Mouse (Mus musculus) liver, adult 2 months (tissue): ENCODE results near the gene Ggt7. TPM values are rescaled to one million over a fixed set of nuclear protein-coding genes. Genes with fewer than 3 reads are reported as not detected.

Experiments
- DNase-seq: peaks from one replicate; pipeline ENCODE4 v3.0.0-alpha.2; 2011; ENCODE audit warnings: low read depth, low spot score; ENCODE audit errors: extremely low read depth
- H3K27ac ChIP-seq: fragments of 200-500 bp; replicated peaks from 2 replicates; pipeline ENCODE4 v1.5.1; 2012; ENCODE audit warnings: low read depth, mild to moderate bottlenecking, control low read depth, inconsistent platforms, low read length; ENCODE audit not compliant: insufficient read depth
- H3K27me3 ChIP-seq: fragments of 200-500 bp; 2 replicates; pipeline ENCODE4 v1.6.1; 2012; ENCODE audit warnings: mild to moderate bottlenecking, moderate library complexity, low read length, inconsistent platforms; ENCODE audit not compliant: control insufficient read depth, insufficient read depth
- H3K36me3 ChIP-seq: fragments of 200-500 bp; 2 replicates; pipeline ENCODE4 v1.6.1; 2012; ENCODE audit warnings: low read length, inconsistent platforms; ENCODE audit not compliant: control insufficient read depth, insufficient read depth
- H3K4me1 ChIP-seq: fragments of 200-500 bp; 2 replicates; pipeline ENCODE4 v1.6.1; 2011; ENCODE audit warnings: low read length; ENCODE audit not compliant: control insufficient read depth, insufficient read depth
- H3K4me3 ChIP-seq: fragments of 200-500 bp; 2 replicates; pipeline ENCODE4 v1.5.1; 2011; ENCODE audit warnings: low read depth, mild to moderate bottlenecking, control low read depth, low read length, moderate library complexity; ENCODE audit not compliant: insufficient read depth
- H3K79me2 ChIP-seq: fragments of 200-500 bp; 2 replicates; pipeline ENCODE4 v1.6.1; 2012; ENCODE audit warnings: inconsistent platforms, mild to moderate bottlenecking, low read length, moderate library complexity; ENCODE audit not compliant: control insufficient read depth, insufficient read depth
- H3K9ac ChIP-seq: fragments of 200-500 bp; 2 replicates; pipeline ENCODE4 v1.6.1; 2012; ENCODE audit warnings: low read depth, mild to moderate bottlenecking, control low read depth, inconsistent platforms, low read length
- CTCF ChIP-seq: fragments of 200-500 bp; IDR thresholded peaks from 2 replicates; pipeline ENCODE4 v1.5.1; 2011; ENCODE audit warnings: low read depth, low read length, control low read depth
- POLR2A ChIP-seq: fragments of 200-500 bp; IDR thresholded peaks from 2 replicates; pipeline ENCODE4 v1.6.1; 2011; ENCODE audit warnings: low read length, control low read depth; ENCODE audit not compliant: insufficient read depth; ENCODE audit errors: extremely low read depth
- WGBS: fragments of 180-500 bp; shearing (Covaris S2); methylation state at CpG from one replicate; pipeline ENCODE4 v1.1.7; 2018; 5-methylcytosine and 5-hydroxymethylcytosine counted together
- polyA plus RNA-seq: library from polyadenylated mRNA; depleted of rRNA; stranded (reverse); fragments of >200 nt; gene quantifications from 2 replicates; pipeline ENCODE4 v1.2.3, GENCODE M21; 2012
- total RNA-seq: library from RNA; depleted of rRNA; stranded (reverse); fragments of >200 nt; gene quantifications from 2 replicates; pipeline ENCODE4 v1.2.3, GENCODE M21; 2014

Ggt7 gene
- total and polyA plus RNA-seq, 2 experiments: 0.18 to 1.7 TPM

- H3K4me1 ChIP-seq: peaks cover 13% of the 10 kb centered on the region; the same call in 1 of the 2 replicates
- H3K36me3 ChIP-seq: peaks cover 10% of the 10 kb centered on the region
- TF ChIP-seq POLR2A (no peak), CTCF (no peak)
- H3K27ac ChIP-seq: peak overlapping the region; percentile 89
- H3K9ac ChIP-seq: peak overlapping the region; percentile 80
- H3K79me2 ChIP-seq: peaks cover 3% of the 10 kb centered on the region; the same call in 1 of the 2 replicates
- 10% methylated on average over 18 of the region's 18 CpGs for WGBS
- peak overlapping the region; percentile 73 for H3K4me3 ChIP-seq
- no peaks in the 10 kb centered on the region for H3K27me3 ChIP-seq
- DNase-seq: peak; percentile 76
Observed at GRCm38 (mm10) chr2:155518531-155519270, 664 bp upstream of the Ggt7 start.

GRCm38 (mm10) chr2:155515941-155516340, 2.1 kb downstream of the Ggt7 start:
- TF ChIP-seq POLR2A (no peak), CTCF (peak; percentile 61)
- Histone ChIP-seq H3K79me2 (no peaks in the 10 kb centered on the region), H3K27ac (no peak overlapping the region), H3K36me3 (no peaks in the 10 kb centered on the region), H3K4me1 (peaks cover 11% of the 10 kb centered on the region; the same call in 1 of the 2 replicates), H3K27me3 (no peaks in the 10 kb centered on the region), H3K9ac (no peak overlapping the region), H3K4me3 (no peak overlapping the region)
- DNase-seq: peak; percentile 57
- WGBS: 13% methylated on average over 1 of the region's 1 CpGs

GRCm38 (mm10) chr2:155514666-155515065, 3.4 kb downstream of the Ggt7 start:
- no peak overlapping the region for H3K9ac ChIP-seq
- H3K27ac ChIP-seq: no peak overlapping the region
- no peak for DNase-seq
- no peaks in the 10 kb centered on the region for H3K27me3 ChIP-seq
- H3K4me3 ChIP-seq: peak overlapping the region; percentile 41
- H3K36me3 ChIP-seq: no peaks in the 10 kb centered on the region
- H3K4me1 ChIP-seq: peaks cover 6% of the 10 kb centered on the region; the same call in 1 of the 2 replicates
- H3K79me2 ChIP-seq: no peaks in the 10 kb centered on the region
- TF ChIP-seq CTCF: peak; percentile 13; the same call in 1 of the 2 replicates
- no peak for TF ChIP-seq POLR2A
- 8% methylated on average over 23 of the region's 23 CpGs for WGBS

- Histone ChIP-seq H3K36me3 (no peaks in the 10 kb centered on the region), H3K4me3 (no peak overlapping the region), H3K27ac (no peak overlapping the region), H3K79me2 (no peaks in the 10 kb centered on the region), H3K4me1 (peaks cover 3% of the 10 kb centered on the region; the same call in 1 of the 2 replicates), H3K27me3 (no peaks in the 10 kb centered on the region), H3K9ac (no peak overlapping the region)
- 59% methylated on average over 5 of the region's 5 CpGs for WGBS
- no peak for DNase-seq
- TF ChIP-seq CTCF: no peak
- no peak for TF ChIP-seq POLR2A
Observed at GRCm38 (mm10) chr2:155513543-155513942, 4.5 kb downstream of the Ggt7 start.

GRCm38 (mm10) chr2:155512479-155512878, 5.6 kb downstream of the Ggt7 start:
- WGBS: 70% methylated on average over 4 of the region's 4 CpGs
- peaks cover 3% of the 10 kb centered on the region; the same call in 1 of the 2 replicates for H3K4me1 ChIP-seq
- H3K9ac ChIP-seq: no peak overlapping the region
- H3K79me2 ChIP-seq: no peaks in the 10 kb centered on the region
- no peak overlapping the region for H3K27ac ChIP-seq
- H3K4me3 ChIP-seq: no peak overlapping the region
- no peaks in the 10 kb centered on the region for H3K27me3 ChIP-seq
- no peak for TF ChIP-seq POLR2A
- TF ChIP-seq CTCF: peak; percentile 72
- H3K36me3 ChIP-seq: no peaks in the 10 kb centered on the region
- DNase-seq: peak; percentile 55

GRCm38 (mm10) chr2:155507721-155508470, 10.1 kb downstream of the Ggt7 start:
- Histone ChIP-seq H3K27me3 (no peaks in the 10 kb centered on the region), H3K27ac (no peak overlapping the region), H3K79me2 (no peaks in the 10 kb centered on the region), H3K9ac (no peak overlapping the region), H3K4me1 (no peaks in the 10 kb centered on the region), H3K4me3 (no peak overlapping the region), H3K36me3 (no peaks in the 10 kb centered on the region)
- no peak for TF ChIP-seq CTCF
- TF ChIP-seq POLR2A: no peak
- DNase-seq: no peak
- 83% methylated on average over 10 of the region's 10 CpGs for WGBS
